Mouse (Mus musculus): ENCODE results near the gene Gtf2a1l. TPM values are rescaled to one million over a fixed set of nuclear protein-coding genes. Genes with fewer than 3 reads are reported as not detected.

Gtf2a1l gene
- polyA plus RNA-seq, 1 experiment = not detected

DNA sequence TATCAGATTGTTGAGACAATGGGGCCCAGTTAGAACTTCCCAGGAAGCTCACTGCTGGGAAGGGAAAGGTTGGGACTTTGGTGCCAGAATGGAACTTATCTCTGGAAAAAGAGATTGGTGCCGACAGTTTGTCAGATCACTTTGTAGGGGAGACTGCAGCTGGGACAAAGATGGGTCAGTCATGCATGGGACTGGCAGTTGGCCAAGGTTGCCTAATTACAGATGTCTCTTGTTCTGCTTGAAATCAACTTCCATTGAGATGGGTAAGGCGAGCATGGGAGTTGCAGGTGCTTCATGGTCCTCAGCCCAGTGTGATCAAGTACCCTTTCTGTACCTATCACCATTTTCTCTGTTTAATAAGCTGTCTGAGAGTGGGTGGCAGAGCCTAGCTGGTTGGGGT lies 2.4 kb upstream of the Gtf2a1l start:
- Histone ChIP-seq H3K4me1 (ENCODE audit: control insufficient read depth, insufficient read depth, low read length) (no peaks in the 10 kb centered on the region; the same call in 1 of the 2 replicates), H3K4me3 (replicated peaks; ENCODE audit: control insufficient read depth, low read depth, low read length) (no peak overlapping the region), H3K27ac (ENCODE audit: control insufficient read depth, insufficient read depth, low read depth, low read length, poor library complexity) (no peak overlapping the region)
- TF ChIP-seq CTCF (IDR thresholded peaks at IDR 0.05; ENCODE audit: control insufficient read depth, insufficient read depth, low read length) = no peak
- TF ChIP-seq POLR2A (IDR thresholded peaks at IDR 0.05; ENCODE audit: borderline replicate concordance, control insufficient read depth, low read depth, low read length) = no peak
- WGBS = 59% methylated on average over 2 of the region's 2 CpGs

DNA sequence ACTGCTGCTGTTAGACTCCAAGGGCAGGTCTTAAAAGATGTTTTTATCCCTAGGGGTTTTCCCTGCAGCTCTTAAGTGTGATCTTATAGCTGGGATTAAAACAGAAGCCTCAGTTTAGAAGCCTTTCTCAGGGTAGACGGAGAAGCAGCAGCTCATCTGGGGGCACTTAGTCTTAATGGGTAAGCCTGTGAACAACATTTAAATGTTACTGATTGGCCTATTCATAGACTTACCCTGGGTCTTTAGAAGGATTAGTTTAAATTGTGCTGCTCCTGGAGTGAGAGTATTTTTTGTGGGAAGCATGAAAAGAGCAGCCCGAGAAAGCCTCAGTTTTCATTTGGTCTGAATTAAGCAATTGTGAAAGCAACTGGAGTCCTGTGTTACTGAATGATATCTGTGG lies 1.5 kb downstream of the Gtf2a1l start:
- Histone ChIP-seq H3K27ac (ENCODE audit: control insufficient read depth, insufficient read depth, low read depth, low read length, poor library complexity) (no peak overlapping the region), H3K4me3 (replicated peaks; ENCODE audit: control insufficient read depth, low read depth, low read length) (no peak overlapping the region), H3K4me1 (ENCODE audit: control insufficient read depth, insufficient read depth, low read length) (no peaks in the 10 kb centered on the region; the same call in 1 of the 2 replicates)
- TF ChIP-seq CTCF (IDR thresholded peaks at IDR 0.05; ENCODE audit: control insufficient read depth, insufficient read depth, low read length) (no peak), POLR2A (IDR thresholded peaks at IDR 0.05; ENCODE audit: borderline replicate concordance, control insufficient read depth, low read depth, low read length) (no peak)
- 78% methylated on average over 2 of the region's 2 CpGs for WGBS

DNA sequence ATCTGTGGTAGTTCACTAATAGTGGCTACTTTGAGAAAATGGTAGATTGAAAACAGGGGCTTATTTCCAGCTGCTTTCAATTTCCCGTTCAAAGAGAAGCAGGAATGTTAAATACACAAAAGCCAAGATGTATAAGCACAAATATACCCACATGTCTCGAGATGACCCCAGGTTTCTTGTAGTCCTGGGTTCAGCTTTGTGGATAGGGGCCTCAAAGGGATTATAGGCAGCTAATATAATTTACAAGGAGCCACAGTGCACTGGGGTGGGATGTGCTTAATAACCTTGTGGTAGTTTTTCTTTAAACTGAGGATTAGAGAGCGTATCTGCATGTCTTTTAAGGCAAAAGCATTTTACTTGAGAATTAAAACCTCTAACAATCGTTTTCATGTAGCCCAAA lies 2.3 kb downstream of the Gtf2a1l start:
- H3K4me3 ChIP-seq (replicated peaks; ENCODE audit: control insufficient read depth, low read depth, low read length) = no peak overlapping the region
- 65% methylated on average over 4 of the region's 4 CpGs for WGBS
- TF ChIP-seq CTCF (IDR thresholded peaks at IDR 0.05; ENCODE audit: control insufficient read depth, insufficient read depth, low read length) (no peak), POLR2A (IDR thresholded peaks at IDR 0.05; ENCODE audit: borderline replicate concordance, control insufficient read depth, low read depth, low read length) (no peak)

DNA sequence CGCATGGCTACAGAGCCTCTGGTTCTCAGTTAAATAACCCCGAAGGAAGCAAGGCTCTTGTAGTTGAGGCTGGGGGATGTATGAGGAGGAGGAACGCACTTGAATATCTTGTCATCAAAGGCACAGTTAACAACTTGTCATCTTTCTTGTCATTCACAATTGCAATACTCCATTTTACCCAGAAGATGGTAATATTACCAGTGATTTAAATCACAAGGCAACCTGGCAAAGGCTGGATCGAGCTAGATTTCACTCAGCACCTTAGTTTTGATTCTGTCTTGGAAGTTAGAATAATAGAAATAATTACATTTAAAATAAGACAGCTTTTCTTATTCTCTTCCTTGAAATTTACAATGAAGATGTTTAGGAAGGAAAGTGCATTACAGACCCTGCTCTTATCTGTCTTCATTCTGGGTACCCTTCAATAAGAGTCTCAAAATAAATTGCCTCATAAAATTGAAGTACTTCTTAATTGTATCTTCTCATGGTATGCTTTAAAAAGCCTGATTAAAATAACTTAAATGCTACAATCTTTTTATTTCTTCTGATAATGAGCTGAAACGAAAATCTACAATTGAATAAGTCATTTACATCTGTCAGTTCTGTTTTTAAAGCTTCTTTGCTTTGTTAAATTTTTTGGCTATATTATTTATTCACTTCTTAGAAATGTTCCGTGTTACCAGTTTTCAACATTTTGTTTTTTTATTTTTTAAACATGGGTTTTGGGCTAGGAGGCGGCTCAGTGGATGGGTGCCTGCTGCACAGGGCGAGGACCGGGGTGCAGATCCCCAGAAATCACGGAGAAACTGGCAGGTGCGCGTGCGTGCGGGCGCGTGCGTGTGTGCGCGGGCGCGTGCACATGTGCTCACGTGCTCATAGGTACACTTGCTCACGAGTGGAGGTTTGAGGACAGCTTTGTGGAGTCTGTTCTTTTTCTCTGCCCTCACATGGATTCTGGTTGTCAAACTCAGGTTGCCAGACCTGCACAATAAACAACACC lies 7.2 kb downstream of the Gtf2a1l start:
- WGBS = 86% methylated on average over 23 of the region's 23 CpGs

More for the DNA sequence above, 2.3 kb downstream of the Gtf2a1l start:
- Histone ChIP-seq H3K4me1 (ENCODE audit: control insufficient read depth, insufficient read depth, low read length) (no peaks in the 10 kb centered on the region; the same call in 1 of the 2 replicates), H3K27ac (ENCODE audit: control insufficient read depth, insufficient read depth, low read depth, low read length, poor library complexity) (no peak overlapping the region)

DNA sequence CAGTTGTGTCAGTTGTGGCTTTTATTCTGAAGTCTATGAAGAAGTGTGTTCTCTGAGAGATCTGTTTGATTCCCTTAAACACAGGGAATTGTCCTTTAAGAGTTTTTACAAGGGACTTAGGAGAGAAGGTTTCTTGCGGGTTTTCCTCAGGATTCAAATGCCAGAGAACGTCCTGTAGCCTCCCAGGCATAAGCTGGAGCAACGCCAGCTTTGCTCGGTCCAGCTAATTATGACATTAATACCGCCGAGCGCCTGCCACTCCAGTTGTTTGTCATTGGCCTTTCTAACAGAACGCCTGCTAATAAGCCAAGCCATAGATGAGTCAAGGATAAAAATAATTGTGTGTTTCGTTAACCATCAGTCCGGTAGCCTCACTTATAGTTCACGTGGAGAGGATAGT lies 19.8 kb downstream of the Gtf2a1l start:
- Histone ChIP-seq H3K27ac (ENCODE audit: control insufficient read depth, insufficient read depth, low read depth, low read length, poor library complexity) (no peak overlapping the region), H3K4me1 (ENCODE audit: control insufficient read depth, insufficient read depth, low read length) (no peaks in the 10 kb centered on the region; the same call in 1 of the 2 replicates), H3K4me3 (replicated peaks; ENCODE audit: control insufficient read depth, low read depth, low read length) (no peak overlapping the region)
- TF ChIP-seq CTCF (IDR thresholded peaks at IDR 0.05; ENCODE audit: control insufficient read depth, insufficient read depth, low read length) = no peak
- 83% methylated on average over 11 of the region's 11 CpGs for WGBS

More for the DNA sequence above, 7.2 kb downstream of the Gtf2a1l start:
- Histone ChIP-seq H3K4me3 (replicated peaks; ENCODE audit: control insufficient read depth, low read depth, low read length) (no peak overlapping the region), H3K4me1 (ENCODE audit: control insufficient read depth, insufficient read depth, low read length) (no peaks in the 10 kb centered on the region), H3K27ac (ENCODE audit: control insufficient read depth, insufficient read depth, low read depth, low read length, poor library complexity) (no peak overlapping the region)
- TF ChIP-seq CTCF (IDR thresholded peaks at IDR 0.05; ENCODE audit: control insufficient read depth, insufficient read depth, low read length) = no peak
- TF ChIP-seq POLR2A (IDR thresholded peaks at IDR 0.05; ENCODE audit: borderline replicate concordance, control insufficient read depth, low read depth, low read length) = no peak

DNA sequence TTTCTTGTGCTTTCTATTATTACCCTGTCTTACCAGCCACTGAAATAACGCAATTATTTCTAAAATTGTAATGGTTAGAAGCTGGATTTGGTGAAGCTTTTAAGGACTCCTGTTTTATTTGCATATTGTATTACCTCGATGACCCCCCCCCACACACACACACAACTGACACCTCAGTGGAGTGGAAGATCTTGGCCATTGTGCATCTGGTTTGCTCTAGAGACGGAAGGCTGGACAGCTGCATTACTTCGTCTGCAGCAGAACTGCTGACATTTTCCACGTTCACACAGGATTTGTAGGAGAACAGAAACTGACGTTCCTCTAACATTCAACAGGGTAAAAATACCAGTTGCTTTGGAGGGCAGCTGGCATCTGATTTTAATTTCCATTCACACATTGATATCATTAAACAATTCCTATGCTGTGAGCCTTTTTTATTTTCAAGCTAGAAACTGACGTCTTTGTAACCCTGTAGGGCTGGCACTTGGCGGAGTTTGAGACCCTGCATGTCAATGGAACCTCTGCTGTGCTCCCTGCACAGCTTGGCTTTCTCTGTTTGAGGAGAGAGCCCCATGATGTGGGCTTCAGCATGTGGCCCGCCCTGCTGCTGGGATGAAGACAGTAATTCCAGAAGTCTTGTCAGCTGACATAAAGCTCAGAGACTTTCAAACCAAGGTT lies 28.3 kb downstream of the Gtf2a1l start:
- H3K4me3 ChIP-seq (replicated peaks; ENCODE audit: control insufficient read depth, low read depth, low read length) = no peak overlapping the region
- H3K4me1 ChIP-seq (ENCODE audit: control insufficient read depth, insufficient read depth, low read length) = no peaks in the 10 kb centered on the region
- TF ChIP-seq CTCF (IDR thresholded peaks at IDR 0.05; ENCODE audit: control insufficient read depth, insufficient read depth, low read length) (no peak), POLR2A (IDR thresholded peaks at IDR 0.05; ENCODE audit: borderline replicate concordance, control insufficient read depth, low read depth, low read length) (no peak)
- H3K27ac ChIP-seq (ENCODE audit: control insufficient read depth, insufficient read depth, low read depth, low read length, poor library complexity) = no peak overlapping the region
- 84% methylated on average over 9 of the region's 9 CpGs for WGBS

DNA sequence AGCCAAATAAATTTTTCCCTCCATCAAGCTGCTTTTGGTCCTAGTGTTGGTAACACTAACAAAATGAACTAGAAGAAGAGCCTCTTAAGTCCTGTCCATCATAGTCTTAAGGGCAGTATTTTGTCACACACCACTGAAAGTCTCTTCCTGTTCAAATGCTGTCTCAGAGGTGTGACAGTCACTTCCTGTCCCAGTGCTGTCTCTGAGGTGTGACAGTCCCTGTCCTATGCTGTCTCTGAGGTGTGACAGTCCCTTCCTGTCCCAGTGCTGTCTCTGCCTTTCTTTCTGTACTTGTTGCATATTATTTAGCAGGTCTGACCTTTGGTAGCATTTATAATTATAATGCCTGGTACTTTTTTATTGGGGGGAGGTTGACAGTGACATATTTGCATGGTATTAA lies 32.4 kb downstream of the Gtf2a1l start:
- Histone ChIP-seq H3K4me3 (replicated peaks; ENCODE audit: control insufficient read depth, low read depth, low read length) (no peak overlapping the region), H3K27ac (ENCODE audit: control insufficient read depth, insufficient read depth, low read depth, low read length, poor library complexity) (no peak overlapping the region), H3K4me1 (ENCODE audit: control insufficient read depth, insufficient read depth, low read length) (no peaks in the 10 kb centered on the region)
- TF ChIP-seq CTCF (IDR thresholded peaks at IDR 0.05; ENCODE audit: control insufficient read depth, insufficient read depth, low read length) = no peak
- no peak for TF ChIP-seq POLR2A (IDR thresholded peaks at IDR 0.05; ENCODE audit: borderline replicate concordance, control insufficient read depth, low read depth, low read length)

DNA sequence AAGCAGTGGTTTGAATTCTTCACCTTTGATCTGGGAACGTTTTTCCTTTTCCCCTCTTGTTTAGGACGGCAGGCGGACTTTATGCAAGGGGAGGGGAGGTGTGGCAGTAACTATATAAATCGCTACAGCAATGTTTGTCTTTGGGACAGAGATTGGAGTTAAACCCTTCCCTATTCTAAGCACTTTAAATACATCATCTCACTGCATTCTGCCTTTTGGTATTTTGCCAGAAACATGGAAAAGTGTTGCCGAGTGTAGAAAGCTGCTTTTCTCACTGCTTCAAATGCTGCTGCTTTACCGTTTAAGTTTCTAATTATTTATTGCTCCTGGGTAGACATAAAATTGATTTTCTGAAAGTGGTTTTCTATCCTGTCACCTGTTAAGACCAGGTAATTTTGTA lies 33.9 kb downstream of the Gtf2a1l start:
- 56% methylated on average over 6 of the region's 6 CpGs for WGBS
- TF ChIP-seq CTCF (IDR thresholded peaks at IDR 0.05; ENCODE audit: control insufficient read depth, insufficient read depth, low read length) (no peak), POLR2A (IDR thresholded peaks at IDR 0.05; ENCODE audit: borderline replicate concordance, control insufficient read depth, low read depth, low read length) (no peak)
- Histone ChIP-seq H3K27ac (ENCODE audit: control insufficient read depth, insufficient read depth, low read depth, low read length, poor library complexity) (no peak overlapping the region), H3K4me3 (replicated peaks; ENCODE audit: control insufficient read depth, low read depth, low read length) (no peak overlapping the region), H3K4me1 (ENCODE audit: control insufficient read depth, insufficient read depth, low read length) (no peaks in the 10 kb centered on the region)
